Mouse (Mus musculus) heart, embryonic 14.5 days (tissue): Measurements from ENCODE around the gene Bdh1. TPM values are rescaled to one million over a fixed set of nuclear protein-coding genes. Genes with fewer than 3 reads are reported as not detected.

Experiments used
- ATAC-seq: fragments of 200-750 bp; cut with Nextera tagmentation; 2 replicates; pipeline ENCODE4 v1.8.0; 2017; ENCODE audit warnings: low read depth, moderate TSS enrichment; ENCODE audit not compliant: insufficient number of reproducible peaks, insufficient read depth, low FRiP score
- H3K27ac ChIP-seq, 2 experiments: fragments of 200-500 bp in 1 of 2; fragments of 300-500 bp in 1 of 2; sonication (generic) in 1 of 2; replicated peaks in 1 of 2; 2 replicates each; pipeline ENCODE4 v1.5.1; 2012 to 2014; ENCODE audit warnings: low read depth in 2 of 2, low read length in 2 of 2, control low read depth in 1 of 2, mild to moderate bottlenecking in 1 of 2, mixed read lengths in 1 of 2; ENCODE audit not compliant: control insufficient read depth in 1 of 2, insufficient read depth in 1 of 2
- H3K27me3 ChIP-seq: fragments of 300-500 bp; sonication (generic); 2 replicates; pipeline ENCODE4 v1.6.1; 2014; ENCODE audit warnings: mild to moderate bottlenecking, low read length, control low read depth; ENCODE audit not compliant: control insufficient read depth, insufficient read depth
- H3K36me3 ChIP-seq: fragments of 300-500 bp; sonication (generic); 2 replicates; pipeline ENCODE4 v1.6.1; 2014; ENCODE audit warnings: mild to moderate bottlenecking, control low read depth, low read length, mixed read lengths; ENCODE audit not compliant: control insufficient read depth, insufficient read depth
- H3K4me1 ChIP-seq, 2 experiments: fragments of 200-500 bp in 1 of 2; fragments of 300-500 bp in 1 of 2; sonication (generic) in 1 of 2; 2 replicates each; pipeline ENCODE4 v1.6.1; 2012 to 2014; ENCODE audit warnings: low read length in 2 of 2, control low read depth in 1 of 2, mixed read lengths in 1 of 2; ENCODE audit not compliant: control insufficient read depth in 2 of 2, insufficient read depth in 2 of 2
- H3K4me2 ChIP-seq: fragments of 300-500 bp; sonication (generic); 2 replicates; pipeline ENCODE4 v1.6.1; 2014; ENCODE audit warnings: mild to moderate bottlenecking, low read length
- H3K4me3 ChIP-seq, 2 experiments: fragments of 200-500 bp in 1 of 2; fragments of 300-500 bp in 1 of 2; sonication (generic) in 1 of 2; 2 replicates each; pipeline ENCODE4 v1.5.1; 2012 to 2014; ENCODE audit warnings: low read length in 2 of 2, mild to moderate bottlenecking in 2 of 2, control low read depth in 1 of 2, low read depth in 1 of 2, moderate library complexity in 1 of 2; ENCODE audit not compliant: control insufficient read depth in 1 of 2, insufficient read depth in 1 of 2
- H3K9ac ChIP-seq: fragments of 300-500 bp; sonication (generic); 2 replicates; pipeline ENCODE4 v1.6.1; 2014; ENCODE audit warnings: mild to moderate bottlenecking, low read length
- H3K9me3 ChIP-seq: fragments of 300-500 bp; sonication (generic); 2 replicates; pipeline ENCODE4 v1.6.1; 2016; ENCODE audit warnings: low read length, control low read depth; ENCODE audit not compliant: control insufficient read depth
- WGBS: fragments of 180-500 bp; shearing (Covaris S2); extraction: QIAGEN DNeasy Blood & Tissue Kit; methylation state at CpG from one replicate; pipeline ENCODE4 v1.1.7; 2014; 5-methylcytosine and 5-hydroxymethylcytosine counted together
- polyA plus RNA-seq: library from polyadenylated mRNA; unstranded; fragments of >200 nt; fragmentation: Nextera tagmentation; extraction: Ambion mirVana; gene quantifications from 2 replicates; pipeline ENCODE4 v1.2.1, GENCODE M21; 2014

Gene Bdh1
- polyA plus RNA-seq, 1 experiment from 2014 or later = 9.0 TPM

- H3K4me2 ChIP-seq = no peak overlapping the region
- H3K9me3 ChIP-seq = no peaks in the 10 kb centered on the region
- no peak overlapping the region for H3K27ac ChIP-seq
- no peaks in the 10 kb centered on the region for H3K36me3 ChIP-seq
- H3K4me3 ChIP-seq = no peak overlapping the region
- no peak overlapping the region for H3K9ac ChIP-seq
- no peak for ATAC-seq
- no peaks in the 10 kb centered on the region for H3K4me1 ChIP-seq
- WGBS = 59% methylated on average over 5 of the region's 5 CpGs
- no peaks in the 10 kb centered on the region for H3K27me3 ChIP-seq
These were observed 2.6 kb upstream of the Bdh1 start for GRCm38 (mm10) chr16:31419457-31419856.

GRCm38 (mm10) chr16:31422722-31423121, 642 bp downstream of the Bdh1 start:
- H3K27ac ChIP-seq = no peak overlapping the region
- 61% methylated on average over 1 of the region's 1 CpGs for WGBS
- H3K36me3 ChIP-seq = no peaks in the 10 kb centered on the region
- no peak overlapping the region for H3K4me2 ChIP-seq
- peaks cover 13% of the 10 kb centered on the region for H3K27me3 ChIP-seq
- no peak overlapping the region for H3K4me3 ChIP-seq
- H3K9ac ChIP-seq = no peak overlapping the region
- H3K9me3 ChIP-seq = no peaks in the 10 kb centered on the region
- no peak for ATAC-seq
- no peaks in the 10 kb centered on the region for H3K4me1 ChIP-seq

GRCm38 (mm10) chr16:31423368-31423767, 1.3 kb downstream of the Bdh1 start:
- peaks cover 18% of the 10 kb centered on the region for H3K27me3 ChIP-seq
- WGBS = 86% methylated on average over 4 of the region's 4 CpGs
- peaks cover 0 to 1% of the 10 kb centered on the region in 2 experiments; a peak in 1 of 4 replicates for H3K4me1 ChIP-seq
- no peak for ATAC-seq
- H3K36me3 ChIP-seq = no peaks in the 10 kb centered on the region
- no peak overlapping the region for H3K4me2 ChIP-seq
- no peaks in the 10 kb centered on the region for H3K9me3 ChIP-seq
- H3K27ac ChIP-seq = no peak overlapping the region
- no peak overlapping the region for H3K4me3 ChIP-seq
- no peak overlapping the region for H3K9ac ChIP-seq

GRCm38 (mm10) chr16:31424416-31425187, 2.5 kb downstream of the Bdh1 start:
- Histone ChIP-seq H3K27me3 (peaks cover 23% of the 10 kb centered on the region), H3K36me3 (no peaks in the 10 kb centered on the region), H3K9ac (no peak overlapping the region), H3K4me2 (no peak overlapping the region), H3K27ac (no peak overlapping the region), H3K9me3 (no peaks in the 10 kb centered on the region), H3K4me1 (peaks cover 2 to 12% of the 10 kb centered on the region in 2 experiments; a peak in 2 of 4 replicates), H3K4me3 (no peak overlapping the region)
- ATAC-seq = no peak
- WGBS = 71% methylated on average over 4 of the region's 4 CpGs

- H3K27me3 ChIP-seq = peaks cover 23% of the 10 kb centered on the region
- H3K9ac ChIP-seq = no peak overlapping the region
- no peak overlapping the region for H3K4me3 ChIP-seq
- no peak overlapping the region for H3K4me2 ChIP-seq
- H3K9me3 ChIP-seq = no peaks in the 10 kb centered on the region
- H3K36me3 ChIP-seq = no peaks in the 10 kb centered on the region
- H3K27ac ChIP-seq = no peak overlapping the region
- 2% methylated on average over 4 of the region's 4 CpGs for WGBS
- ATAC-seq = no peak
- peaks cover 2 to 16% of the 10 kb centered on the region in 2 experiments; a peak in 2 of 4 replicates for H3K4me1 ChIP-seq
These were observed 3.4 kb downstream of the Bdh1 start for GRCm38 (mm10) chr16:31425508-31425907.

- Histone ChIP-seq H3K4me3 (no peak overlapping the region), H3K4me1 (peaks cover 2 to 16% of the 10 kb centered on the region in 2 experiments; a peak in 2 of 4 replicates), H3K36me3 (no peaks in the 10 kb centered on the region), H3K27me3 (peaks cover 23% of the 10 kb centered on the region), H3K27ac (no peak overlapping the region), H3K4me2 (no peak overlapping the region), H3K9me3 (no peaks in the 10 kb centered on the region), H3K9ac (no peak overlapping the region)
- ATAC-seq = no peak
- 72% methylated on average over 6 of the region's 6 CpGs for WGBS
These were observed 4.5 kb downstream of the Bdh1 start for GRCm38 (mm10) chr16:31426496-31427126.

- WGBS = 4% methylated on average over 11 of the region's 11 CpGs
- Histone ChIP-seq H3K36me3 (no peaks in the 10 kb centered on the region), H3K9me3 (no peaks in the 10 kb centered on the region), H3K27ac (no peak overlapping the region), H3K27me3 (peaks cover 23% of the 10 kb centered on the region), H3K9ac (peak overlapping the region; percentile 64; the same call in 1 of the 2 replicates), H3K4me1 (peaks cover 2 to 16% of the 10 kb centered on the region in 2 experiments; a peak in 2 of 4 replicates), H3K4me3 (peak overlapping the region; percentile 58 to 59), H3K4me2 (peak overlapping the region; percentile 98)
- no peak for ATAC-seq
These were observed 6.2 kb downstream of the Bdh1 start for GRCm38 (mm10) chr16:31428335-31428674.
